Mouse (Mus musculus) kidney, postnatal 25 days (tissue): ENCODE measurements at regions not wholly inside any gene's neighbourhood (a gene's known extent, or its start where the extent isn't known, plus 50 kb on each side); places are given as distances from the start of the nearest gene placed in this dataset.
A peak's percentile ranks its signal among the peaks of the same experiment; 100 is the strongest.

Experiments used
- DNase-seq, 2 experiments: peaks; one replicate each; pipeline ENCODE4 v3.0.0; 2021; ENCODE audit warnings: mixed read lengths in 2 of 2

GRCm38 (mm10) chr1:193673236-193673830, 303.2 kb upstream of the Camk1g start:
- DNase-seq, result peak; percentile 49 to 69

GRCm38 (mm10) chr1:193672681-193673080, 302.6 kb upstream of the Camk1g start:
- DNase-seq, result no peak

GRCm38 (mm10) chr1:193671816-193672254, 301.7 kb upstream of the Camk1g start:
- DNase-seq, result no peak

GRCm38 (mm10) chr1:193671046-193671445, 300.9 kb upstream of the Camk1g start:
- no peak for DNase-seq

- no peak for DNase-seq
These were observed 299.9 kb upstream of the Camk1g start for GRCm38 (mm10) chr1:193670008-193670407.

GRCm38 (mm10) chr1:193668841-193669240, 298.7 kb upstream of the Camk1g start:
- DNase-seq, result peak; percentile 61 to 76

- DNase-seq, result no peak
These were observed 295.8 kb upstream of the Camk1g start for GRCm38 (mm10) chr1:193665854-193666253.

- DNase-seq, result no peak
These were observed 294.5 kb upstream of the Camk1g start for GRCm38 (mm10) chr1:193664569-193664968.

GRCm38 (mm10) chr1:193663587-193663986, 293.5 kb upstream of the Camk1g start:
- no peak for DNase-seq

- no peak for DNase-seq
These were observed 292.2 kb upstream of the Camk1g start for GRCm38 (mm10) chr1:193662166-193662890.

GRCm38 (mm10) chr1:193661377-193661776, 291.3 kb upstream of the Camk1g start:
- no peak for DNase-seq

- no peak for DNase-seq
These were observed 285.1 kb upstream of the Camk1g start for GRCm38 (mm10) chr1:193655076-193655677.

GRCm38 (mm10) chr1:193650275-193650674, 280.2 kb upstream of the Camk1g start:
- DNase-seq, result no peak

- no peak for DNase-seq
These were observed 279.3 kb upstream of the Camk1g start for GRCm38 (mm10) chr1:193649400-193649799.

- DNase-seq, result no peak
These were observed 277.5 kb upstream of the Camk1g start for GRCm38 (mm10) chr1:193647371-193648270.

- no peak for DNase-seq
These were observed 274.4 kb upstream of the Camk1g start for GRCm38 (mm10) chr1:193644506-193644905.

- no peak for DNase-seq
These were observed 266.4 kb upstream of the Camk1g start for GRCm38 (mm10) chr1:193636451-193636850.

GRCm38 (mm10) chr1:193632115-193632514, 262.0 kb upstream of the Camk1g start:
- no peak for DNase-seq

- DNase-seq, result no peak
These were observed 259.8 kb upstream of the Camk1g start for GRCm38 (mm10) chr1:193629887-193630286.

GRCm38 (mm10) chr1:193626924-193627849, 257.1 kb upstream of the Camk1g start:
- DNase-seq, result no peak

GRCm38 (mm10) chr1:193625101-193625956, 255.2 kb upstream of the Camk1g start:
- DNase-seq, result peak; percentile 16 to 56
